Mouse (Mus musculus) olfactory bulb, adult 2 months (tissue): ENCODE results near the gene Six3. TPM values are rescaled to one million over a fixed set of nuclear protein-coding genes. Genes with fewer than 3 reads are reported as not detected.

ENCODE experiments used
- H3K27ac ChIP-seq: fragments of 200-500 bp; 2 replicates; pipeline ENCODE4 v1.5.1; 2012; ENCODE audit warnings: low read depth, low read length; ENCODE audit not compliant: insufficient read depth
- H3K4me1 ChIP-seq: fragments of 200-500 bp; 2 replicates; pipeline ENCODE4 v1.6.1; 2012; ENCODE audit warnings: low read length; ENCODE audit not compliant: control insufficient read depth, insufficient read depth
- H3K4me3 ChIP-seq: fragments of 200-500 bp; 2 replicates; pipeline ENCODE4 v1.5.1; 2012; ENCODE audit warnings: mild to moderate bottlenecking, low read depth, low read length, moderate library complexity; ENCODE audit not compliant: insufficient read depth
- CTCF ChIP-seq: fragments of 200-500 bp; IDR thresholded peaks from 2 replicates; pipeline ENCODE4 v1.5.1; 2012; ENCODE audit warnings: low read depth, mild to moderate bottlenecking, low read length, moderate library complexity; ENCODE audit not compliant: insufficient read depth
- POLR2A ChIP-seq: fragments of 200-500 bp; IDR thresholded peaks from 2 replicates; pipeline ENCODE4 v1.6.1; 2012; ENCODE audit warnings: mild to moderate bottlenecking, low read depth, low read length, moderate library complexity; ENCODE audit not compliant: insufficient read depth
- WGBS: fragments of 180-500 bp; shearing (Covaris S2); methylation state at CpG from one replicate; pipeline ENCODE4 v1.1.7; 2018; 5-methylcytosine and 5-hydroxymethylcytosine counted together
- polyA plus RNA-seq: library from polyadenylated mRNA; stranded (reverse); fragments of >200 nt; gene quantifications from 2 replicates; pipeline ENCODE4 v1.2.4, GENCODE M21; 2012; ENCODE audit warnings: low replicate concordance; ENCODE audit not compliant: missing spikeins, insufficient read depth, insufficient read length

Six3 gene
- polyA plus RNA-seq, 1 experiment = not detected

DNA sequence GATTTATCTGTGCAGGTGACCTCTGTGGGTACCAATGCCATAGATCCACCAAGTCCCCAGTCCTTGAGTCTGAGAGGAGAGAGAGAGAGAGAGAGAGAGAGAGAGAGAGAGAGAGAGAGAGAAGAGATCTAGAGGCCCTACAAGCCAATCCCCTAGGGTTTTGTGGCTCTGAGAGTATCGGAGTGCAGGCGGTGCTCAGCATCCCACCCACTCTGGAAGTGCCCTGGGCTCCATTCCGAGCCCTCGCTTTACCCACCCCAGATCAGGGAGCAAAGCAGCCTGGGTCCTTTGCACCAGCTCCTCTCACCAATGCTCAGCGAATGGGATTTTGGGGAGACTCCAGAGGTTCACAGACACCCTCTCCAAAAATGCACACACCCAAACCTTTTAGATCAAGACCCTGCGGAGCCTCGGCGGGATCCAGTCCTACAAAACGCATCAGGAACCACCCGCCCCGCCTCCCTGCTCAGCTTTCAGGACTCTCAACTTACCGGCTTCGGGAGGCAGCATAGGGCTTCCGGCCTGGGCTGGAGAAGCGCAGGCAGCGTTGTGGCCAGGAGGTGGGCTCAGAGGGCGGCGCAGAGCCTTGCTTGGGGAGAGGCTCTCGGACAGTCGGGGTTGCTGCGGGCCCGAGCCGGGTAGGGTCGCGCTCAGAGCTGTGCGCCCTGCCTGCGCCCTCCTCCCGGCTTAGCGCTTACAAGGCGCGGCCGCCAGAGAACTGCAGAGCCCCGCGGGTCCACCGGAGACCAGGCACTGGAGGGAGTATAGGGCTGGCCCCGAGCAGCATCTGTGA, 4.4 kb downstream of the Six3 start:
- no peak overlapping the region for H3K4me3 ChIP-seq
- 1% methylated on average over 36 of the region's 36 CpGs for WGBS
- TF ChIP-seq CTCF (no peak), POLR2A (no peak)
- H3K27ac ChIP-seq = no peak overlapping the region
- H3K4me1 ChIP-seq = peaks cover 18% of the 10 kb centered on the region

GRCm38 (mm10) chr17:85618359-85619112, 5.1 kb downstream of the Six3 start:
- peaks cover 18% of the 10 kb centered on the region for H3K4me1 ChIP-seq
- H3K4me3 ChIP-seq = no peak overlapping the region
- TF ChIP-seq CTCF = no peak
- no peak for TF ChIP-seq POLR2A
- WGBS = 7% methylated on average over 34 of the region's 34 CpGs
- no peak overlapping the region for H3K27ac ChIP-seq

- H3K4me1 ChIP-seq = peaks cover 18% of the 10 kb centered on the region
- 34% methylated on average over 20 of the region's 20 CpGs for WGBS
- H3K4me3 ChIP-seq = no peak overlapping the region
- no peak overlapping the region for H3K27ac ChIP-seq
- TF ChIP-seq POLR2A = no peak
- TF ChIP-seq CTCF = no peak
Observed at GRCm38 (mm10) chr17:85619113-85620085, 6.0 kb downstream of the Six3 start.

DNA sequence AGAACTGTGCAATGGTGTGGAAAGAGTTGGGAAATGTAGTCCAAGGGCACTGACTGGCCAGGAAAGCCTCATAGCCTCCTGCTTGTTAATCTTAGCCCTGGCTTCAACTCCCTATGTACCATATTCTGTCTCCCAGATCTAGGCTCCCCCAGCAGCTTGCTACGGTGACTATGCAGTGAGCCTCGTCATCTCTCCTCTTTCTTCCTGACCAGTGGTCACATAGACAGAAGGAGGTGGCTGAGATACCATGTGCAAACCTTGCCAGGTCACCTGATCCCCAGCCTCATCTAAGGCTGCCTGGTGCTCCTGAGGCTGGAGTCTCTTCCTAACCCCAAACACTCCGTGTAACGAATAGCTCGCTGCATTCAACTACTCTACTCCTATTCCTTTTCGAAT, 6.7 kb downstream of the Six3 start:
- no peak overlapping the region for H3K27ac ChIP-seq
- no peak overlapping the region for H3K4me3 ChIP-seq
- peaks cover 18% of the 10 kb centered on the region for H3K4me1 ChIP-seq
- no peak for TF ChIP-seq POLR2A
- no peak for TF ChIP-seq CTCF
- WGBS = 13% methylated on average over 6 of the region's 6 CpGs

GRCm38 (mm10) chr17:85620680-85621504, 7.5 kb downstream of the Six3 start:
- WGBS = 3% methylated on average over 50 of the region's 54 CpGs
- no peak overlapping the region for H3K27ac ChIP-seq
- H3K4me3 ChIP-seq = 0 out of 2 replicates have a peak overlapping the region, but pooled peaks have one; percentile 9
- TF ChIP-seq POLR2A = no peak
- TF ChIP-seq CTCF = no peak
- peaks cover 18% of the 10 kb centered on the region for H3K4me1 ChIP-seq

GRCm38 (mm10) chr17:85621505-85622310, 8.3 kb downstream of the Six3 start:
- TF ChIP-seq POLR2A = no peak
- TF ChIP-seq CTCF = no peak
- Histone ChIP-seq H3K4me1 (peaks cover 18% of the 10 kb centered on the region), H3K4me3 (0 out of 2 replicates have a peak overlapping the region, but pooled peaks have one; percentile 9), H3K27ac (no peak overlapping the region)
- 2% methylated on average over 67 of the region's 67 CpGs for WGBS

GRCm38 (mm10) chr17:85622493-85623157, 9.2 kb downstream of the Six3 start:
- WGBS = 32% methylated on average over 12 of the region's 12 CpGs
- no peak for TF ChIP-seq POLR2A
- no peak for TF ChIP-seq CTCF
- Histone ChIP-seq H3K4me3 (no peak overlapping the region), H3K4me1 (peaks cover 18% of the 10 kb centered on the region), H3K27ac (no peak overlapping the region)
